Mouse (Mus musculus): Measurements from ENCODE around the gene Otulin.

- no peak for TF ChIP-seq POLR2A (IDR thresholded peaks at IDR 0.05; ENCODE audit: borderline replicate concordance, extremely low read depth, insufficient read depth, insufficient read length, poor library complexity, severe bottlenecking)
- TF ChIP-seq CTCF (IDR thresholded peaks at IDR 0.05; ENCODE audit: borderline replicate concordance, extremely low read depth, insufficient read depth, insufficient read length): no peak
Measured at GRCm38 (mm10) chr15:27658356-27658755, 27.9 kb upstream of the Otulin start.
